Mouse (Mus musculus): ENCODE measurements at regions not wholly inside any gene's neighbourhood (a gene's known extent, or its start where the extent isn't known, plus 50 kb on each side); places are given as distances from the start of the nearest gene placed in this dataset.

- DNase-seq = no peak
These were observed 294.2 kb upstream of the Gria1 start for GRCm38 (mm10) chr11:56716953-56717352.

DNA sequence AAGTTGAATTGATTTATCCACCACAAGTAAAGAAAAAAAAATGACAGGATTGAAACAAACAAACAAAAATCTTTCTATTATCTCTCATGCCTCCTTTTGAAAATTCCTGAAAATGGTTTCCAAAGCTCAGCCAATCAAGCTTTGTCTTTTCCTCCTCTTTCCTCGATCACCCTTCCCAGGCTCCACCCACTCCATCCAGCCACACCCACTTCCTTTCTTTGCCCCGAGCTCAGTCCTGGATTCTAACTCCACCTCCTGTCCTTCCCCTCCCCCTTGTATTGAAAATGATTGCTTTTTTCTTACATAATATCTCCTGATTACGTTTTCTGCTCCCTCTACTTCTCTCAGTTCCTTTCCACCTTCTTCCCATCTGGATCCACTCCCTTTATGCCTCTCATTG lies 286.0 kb upstream of the Gria1 start:
- DNase-seq = no peak

DNA sequence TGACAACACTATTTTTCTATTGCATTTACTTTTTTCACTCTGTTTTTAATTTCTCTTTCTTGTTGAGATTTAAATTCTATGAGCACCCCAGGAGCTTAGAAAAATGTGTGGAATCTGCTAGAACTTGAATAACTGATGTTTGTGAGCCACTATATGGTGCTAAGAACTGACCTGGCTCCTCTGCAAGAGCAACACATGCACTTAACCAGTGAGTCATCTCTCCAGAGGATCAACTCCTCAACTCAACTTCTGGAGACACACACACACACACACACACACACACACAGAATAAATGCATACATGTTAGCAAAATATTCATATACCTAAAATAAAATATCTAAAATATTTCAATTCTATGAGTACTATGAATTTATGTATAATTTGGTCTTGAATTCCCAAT lies 285.0 kb upstream of the Gria1 start:
- DNase-seq = no peak

- no peak for DNase-seq
These were observed 283.6 kb upstream of the Gria1 start for GRCm38 (mm10) chr11:56727556-56727955.

GRCm38 (mm10) chr11:56728204-56729002 lies 282.8 kb upstream of the Gria1 start:
- DNase-seq = no peak

DNA sequence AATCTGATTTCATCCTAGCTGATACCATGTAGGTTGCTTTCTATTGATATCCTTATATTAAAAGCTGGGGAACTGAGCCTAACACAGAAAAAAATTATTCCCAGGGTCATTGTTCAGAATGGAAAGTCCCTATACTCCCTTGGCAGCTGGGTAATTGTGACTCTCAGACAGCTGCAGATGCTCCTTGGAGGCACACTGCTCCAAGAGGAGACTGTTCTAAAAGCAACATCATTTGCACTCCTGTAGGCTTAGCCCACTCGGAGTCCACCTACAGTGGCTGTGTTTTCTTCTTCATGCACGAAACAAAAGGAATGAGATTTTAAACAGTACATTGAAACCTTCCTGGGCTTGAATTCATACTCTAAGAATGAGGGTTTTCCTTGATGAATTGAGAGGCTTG lies 269.3 kb upstream of the Gria1 start:
- no peak for DNase-seq

DNA sequence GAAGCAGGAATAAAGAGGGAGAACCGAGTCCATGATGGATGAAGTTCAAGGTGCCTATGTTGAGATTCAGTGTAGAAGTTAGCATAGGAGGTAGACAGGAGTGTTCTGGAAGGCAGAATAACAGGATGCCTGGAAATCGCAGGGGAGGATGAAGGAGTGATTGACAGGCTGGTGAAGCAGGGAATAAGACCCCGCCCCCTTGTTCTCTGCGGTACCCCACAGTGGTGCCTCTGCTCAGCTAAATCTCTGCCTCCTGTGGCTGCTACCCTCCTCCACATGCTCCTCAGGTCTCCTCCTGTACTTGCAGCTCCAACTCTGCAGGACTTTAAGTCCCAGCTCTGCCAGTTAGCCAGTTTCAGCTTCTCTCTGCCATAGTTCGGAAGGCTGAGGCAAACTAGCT lies 261.2 kb upstream of the Gria1 start:
- no peak for DNase-seq

- no peak for DNase-seq
These were observed 260.5 kb upstream of the Gria1 start for GRCm38 (mm10) chr11:56750639-56751038.

DNA sequence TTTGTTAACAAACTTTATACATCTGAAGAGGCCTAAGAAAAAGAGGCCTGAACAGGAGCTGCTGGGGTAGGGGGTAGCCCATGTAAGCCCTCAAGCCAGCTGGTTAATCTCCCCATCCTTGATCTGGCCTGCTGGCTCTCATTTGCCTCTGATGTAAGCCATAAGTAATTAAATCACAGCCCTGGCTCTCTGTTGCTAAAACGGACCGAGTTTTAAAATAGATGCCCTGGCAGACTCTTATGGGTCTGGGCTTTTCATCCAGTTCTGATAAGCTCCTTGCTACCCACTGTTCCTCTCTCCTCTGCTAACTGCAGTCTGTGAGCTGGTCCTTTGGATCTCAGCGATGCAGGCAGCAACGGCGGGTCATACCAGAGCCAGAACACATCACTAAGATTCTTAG lies 259.3 kb upstream of the Gria1 start:
- DNase-seq = no peak

- DNase-seq = no peak
These were observed 257.5 kb upstream of the Gria1 start for GRCm38 (mm10) chr11:56753699-56754098.

DNA sequence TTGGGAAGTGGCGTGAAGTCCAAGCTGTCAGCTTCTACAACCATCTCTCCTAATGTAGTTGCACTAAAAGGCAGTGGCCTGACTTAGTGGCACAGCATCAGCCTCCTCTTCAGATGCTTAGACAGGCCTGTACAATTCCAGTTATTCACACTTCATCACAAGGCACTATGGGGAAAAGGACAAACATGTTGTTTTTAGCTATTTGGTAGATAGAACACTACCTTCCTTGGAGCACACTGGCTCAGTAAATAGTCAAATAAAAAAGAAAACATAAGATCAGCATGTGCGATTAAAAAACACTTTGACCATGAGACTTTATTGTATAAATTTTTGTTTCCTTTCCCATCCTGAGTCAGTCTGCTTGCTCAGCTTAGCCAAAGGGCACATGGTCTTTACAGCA lies 250.7 kb upstream of the Gria1 start:
- DNase-seq = no peak

DNA sequence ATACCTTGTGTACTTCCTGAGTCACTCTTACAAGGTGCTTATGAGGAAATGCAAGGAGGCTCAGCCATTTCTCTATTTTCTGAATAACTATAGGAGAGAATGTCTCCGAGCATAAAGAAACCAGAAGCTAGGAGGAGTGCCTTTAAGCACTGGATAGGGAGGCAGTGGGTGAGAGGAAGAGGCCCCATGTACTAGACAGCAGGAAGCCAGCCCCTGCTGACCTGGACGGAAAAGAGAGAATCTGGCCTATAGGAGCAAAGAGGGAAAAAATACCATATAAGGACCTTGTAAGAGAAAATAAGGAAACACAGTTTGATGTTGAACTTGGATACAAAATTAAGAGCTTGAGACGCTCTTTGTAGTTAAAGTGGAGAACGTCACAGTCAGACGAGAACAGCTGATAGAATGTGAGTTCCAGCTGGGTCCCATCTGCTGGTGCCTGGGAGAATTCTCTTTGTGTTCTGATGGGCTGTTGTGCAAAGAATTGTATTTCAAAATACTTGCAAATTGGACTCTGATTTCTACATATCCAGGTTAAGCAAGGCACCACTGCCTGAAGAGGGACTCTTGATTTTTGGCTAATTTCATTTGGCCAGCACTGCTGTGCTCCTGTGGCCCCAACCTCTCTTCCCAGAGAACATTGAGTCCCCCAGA lies 248.6 kb upstream of the Gria1 start:
- no peak for DNase-seq

DNA sequence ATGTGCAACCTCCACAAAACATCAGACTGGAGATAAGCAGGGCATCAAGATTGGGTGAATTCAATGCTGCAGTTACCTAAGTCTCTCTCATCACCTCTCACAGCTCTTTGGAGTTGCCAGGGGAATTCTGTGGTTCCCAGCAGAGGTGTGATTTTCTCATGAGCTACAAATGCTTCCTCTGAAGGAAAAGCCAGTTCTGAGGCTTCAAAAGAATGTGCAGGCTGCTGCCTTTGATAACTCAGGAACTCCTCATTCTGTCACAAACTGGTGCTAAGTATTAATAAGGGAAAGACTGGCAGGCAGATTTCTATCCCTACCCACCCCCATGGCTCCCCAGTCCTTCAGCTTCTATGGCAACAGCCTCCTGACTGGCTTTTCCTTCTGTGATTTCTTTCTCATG lies 243.8 kb upstream of the Gria1 start:
- no peak for DNase-seq

DNA sequence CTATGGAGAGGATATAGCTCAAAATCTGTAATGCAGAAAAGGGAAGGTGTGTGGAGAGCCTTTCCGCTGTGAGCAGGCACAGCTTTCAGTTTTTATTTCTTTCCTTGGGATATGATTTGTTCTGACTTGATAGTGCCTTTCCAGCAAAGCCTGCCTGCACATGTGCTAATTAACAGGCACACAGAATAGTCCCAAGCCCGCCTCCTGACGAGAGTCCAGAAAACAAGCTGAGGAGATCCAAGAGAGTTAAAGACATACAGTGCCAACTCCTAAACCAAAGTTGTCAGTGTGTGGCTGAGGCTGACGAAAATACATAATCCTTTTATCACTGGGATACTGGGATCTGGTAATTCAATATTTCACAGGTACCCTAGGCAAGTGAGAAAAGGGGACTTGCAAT lies 224.8 kb upstream of the Gria1 start:
- no peak for DNase-seq

DNA sequence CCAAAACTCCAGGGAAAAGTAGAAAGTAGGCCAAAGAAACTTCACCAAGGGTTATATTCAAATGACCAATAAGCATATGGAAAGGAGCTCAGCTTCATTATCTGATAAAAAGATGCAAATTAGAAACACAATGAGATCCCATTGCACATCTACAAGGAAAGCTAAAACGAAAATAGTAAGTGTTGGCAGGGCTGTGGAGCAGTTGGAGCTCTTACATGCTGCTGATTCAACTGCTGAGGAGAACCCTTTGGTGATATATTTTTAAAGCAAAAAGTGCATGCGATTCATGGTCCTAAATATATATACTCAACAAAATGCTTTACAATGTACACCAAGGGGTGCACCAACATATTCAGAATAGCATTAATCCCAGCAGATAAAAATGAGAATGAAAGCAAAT lies 218.5 kb upstream of the Gria1 start:
- DNase-seq = no peak

DNA sequence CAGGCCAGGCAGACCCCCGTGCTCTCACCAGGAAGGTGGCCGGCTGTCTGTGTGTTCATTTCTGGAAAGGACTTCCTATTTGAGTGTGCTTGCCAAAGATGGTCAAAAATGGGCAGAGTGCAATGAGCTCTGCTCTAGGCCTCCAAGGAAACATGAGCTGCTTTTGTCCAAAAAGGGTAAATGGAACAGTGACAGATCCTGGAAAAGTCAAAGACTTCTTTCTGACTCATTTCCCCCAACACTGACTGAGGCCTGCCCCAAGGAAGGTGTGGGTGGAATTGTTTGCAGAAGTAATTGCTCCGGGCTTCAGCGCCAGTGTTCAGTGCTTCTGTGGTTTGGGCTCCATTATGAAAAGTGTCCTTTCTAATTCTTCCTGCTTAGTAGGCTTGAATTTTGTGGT lies 203.9 kb upstream of the Gria1 start:
- DNase-seq = no peak

DNA sequence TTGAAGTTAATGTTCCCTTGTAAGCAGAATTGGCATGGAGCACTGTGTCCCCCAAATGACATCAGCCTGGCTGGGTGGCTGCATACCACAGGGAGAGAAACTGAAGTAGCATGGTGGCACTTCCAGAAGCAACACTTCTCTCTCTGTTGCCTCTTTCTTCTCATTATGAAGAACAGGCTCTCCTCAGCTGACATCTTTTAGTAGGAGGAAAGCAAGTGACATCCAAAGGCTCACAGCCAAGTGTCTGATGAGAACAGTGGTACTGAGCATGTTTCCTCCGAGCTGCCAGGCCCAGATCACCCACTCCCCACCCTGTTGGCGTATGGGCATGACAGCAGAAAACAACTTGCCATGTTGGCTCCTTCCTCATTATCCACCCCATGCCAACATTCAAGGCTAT lies 201.0 kb upstream of the Gria1 start:
- DNase-seq = no peak

GRCm38 (mm10) chr11:56812121-56812520 lies 199.1 kb upstream of the Gria1 start:
- no peak for DNase-seq

- no peak for DNase-seq
These were observed 187.7 kb upstream of the Gria1 start for GRCm38 (mm10) chr11:56823471-56823870.

- DNase-seq = no peak
These were observed 183.7 kb upstream of the Gria1 start for GRCm38 (mm10) chr11:56827499-56827898.

GRCm38 (mm10) chr11:56862649-56863048 lies 148.5 kb upstream of the Gria1 start:
- no peak for DNase-seq

GRCm38 (mm10) chr11:56871640-56872039 lies 139.5 kb upstream of the Gria1 start:
- DNase-seq = no peak

DNA sequence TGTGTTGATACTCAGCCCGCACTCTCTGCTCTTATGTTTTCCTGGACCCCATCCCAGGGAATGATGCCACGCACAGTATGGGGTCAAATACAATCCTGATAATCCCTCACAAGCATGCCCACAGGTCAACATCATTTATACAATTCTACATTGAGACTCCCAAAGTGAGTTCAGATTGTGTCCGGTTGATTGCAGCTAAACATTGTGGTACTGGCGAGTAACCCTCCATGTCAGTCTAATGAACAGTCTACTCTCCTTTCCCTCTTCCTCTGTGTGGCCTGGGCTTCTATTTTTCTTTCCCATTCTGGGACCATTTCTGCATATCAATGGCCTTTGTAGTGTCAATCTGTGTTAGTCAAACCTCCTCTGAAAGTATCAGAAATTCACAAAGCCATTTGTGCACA lies 112.6 kb upstream of the Gria1 start:
- DNase-seq = no peak

- DNase-seq = no peak
These were observed 110.0 kb upstream of the Gria1 start for GRCm38 (mm10) chr11:56901201-56901600.

DNA sequence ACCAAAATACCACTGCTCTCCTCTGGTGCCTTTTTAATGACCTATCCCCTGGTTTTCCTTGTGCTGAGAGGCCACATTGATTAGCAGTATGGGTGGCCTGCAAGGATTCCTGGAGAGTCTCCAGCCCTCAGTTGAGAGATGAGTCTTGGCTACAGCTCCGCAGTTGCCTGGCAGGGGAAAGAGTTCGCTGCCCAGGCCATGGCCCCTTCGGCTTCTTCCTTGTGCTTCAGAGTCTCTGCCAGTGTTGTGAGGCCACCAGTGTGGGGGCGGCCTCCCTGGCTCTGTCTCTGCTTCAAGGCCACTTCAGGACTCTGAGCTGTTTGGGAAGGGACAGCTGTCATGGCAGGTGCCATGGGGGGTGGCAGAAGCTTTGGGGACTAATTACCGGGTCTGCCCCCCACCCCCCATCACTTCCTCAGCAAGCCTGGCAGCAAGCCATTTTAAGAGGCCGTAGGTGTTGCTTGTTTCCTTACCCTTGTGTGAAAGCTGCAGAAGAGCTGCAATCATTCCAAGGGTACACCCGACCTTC lies 85.8 kb upstream of the Gria1 start:
- DNase-seq = peak; percentile 8

Measured in cerebellum, adult 11 months (tissue).